Mouse (Mus musculus) urinary bladder, postnatal 36 days (tissue): ENCODE measurements at regions not wholly inside any gene's neighbourhood (a gene's known extent, or its start where the extent isn't known, plus 50 kb on each side); places are given as distances from the start of the nearest gene placed in this dataset.

ENCODE experiments used
- DNase-seq, 2 experiments: peaks; one replicate each; pipeline ENCODE4 v3.0.0; 2022; ENCODE audit warnings: low spot score in 2 of 2, mixed read lengths in 1 of 2

DNA sequence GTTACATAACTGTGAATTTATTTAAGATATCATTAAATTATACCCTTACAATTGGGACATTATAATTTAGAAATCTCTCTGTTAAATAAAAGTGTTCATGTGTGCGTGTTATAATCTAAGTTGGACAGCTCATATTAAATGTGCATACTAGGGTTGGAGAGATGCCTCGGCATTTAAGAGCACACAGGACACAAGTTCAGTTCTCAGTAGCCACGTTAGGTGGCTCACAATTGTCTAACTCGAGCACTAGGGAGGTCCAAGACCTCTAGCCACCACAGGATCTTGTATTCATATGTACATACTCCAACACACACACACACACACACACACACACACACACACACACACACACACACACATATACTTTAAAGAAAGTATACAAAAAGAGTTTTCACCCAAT lies 56.0 kb downstream of the Foxf2 start:
- DNase-seq: no peak

DNA sequence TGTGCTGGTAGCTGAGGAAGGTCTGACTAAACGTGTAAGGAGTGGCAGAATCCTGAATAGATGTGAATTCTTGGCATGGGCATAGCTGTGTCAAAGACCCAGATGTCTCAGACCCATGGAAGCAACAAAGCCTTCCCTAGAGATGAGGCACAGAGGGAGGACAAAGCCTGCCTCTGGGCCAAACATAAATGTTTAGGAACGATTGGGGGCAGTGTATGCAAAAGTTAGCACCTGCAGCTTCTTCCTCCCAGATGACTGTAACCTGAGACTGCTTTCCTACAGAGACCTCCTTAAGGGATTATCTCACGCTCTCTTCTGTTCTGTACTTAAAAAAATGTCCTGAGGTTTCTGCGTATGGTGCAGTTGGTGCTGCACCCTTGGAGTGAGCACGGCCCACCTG lies 57.7 kb downstream of the Foxf2 start:
- DNase-seq: no peak

DNA sequence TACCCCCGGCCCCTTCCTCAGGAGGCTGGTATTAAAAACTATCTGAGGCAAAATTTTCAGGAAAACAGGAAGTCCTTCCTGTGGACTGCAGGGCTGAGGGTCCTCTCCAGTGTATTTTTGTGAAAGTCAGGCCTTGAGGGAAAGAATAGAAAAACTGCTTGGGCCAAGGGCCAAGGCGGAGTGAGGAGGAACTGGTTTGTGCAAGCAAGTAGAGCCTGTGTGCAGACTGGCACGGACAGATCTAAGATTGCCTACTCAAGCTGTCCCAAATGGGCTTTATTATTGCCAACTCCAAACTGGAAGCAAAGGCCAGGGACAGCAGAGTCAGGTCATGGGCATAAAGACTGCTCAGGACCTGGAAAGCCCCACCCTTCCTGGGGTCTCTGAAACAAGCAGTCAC lies 62.9 kb downstream of the Foxf2 start:
- peak in 1 of 2 experiments; percentile 15 for DNase-seq

DNA sequence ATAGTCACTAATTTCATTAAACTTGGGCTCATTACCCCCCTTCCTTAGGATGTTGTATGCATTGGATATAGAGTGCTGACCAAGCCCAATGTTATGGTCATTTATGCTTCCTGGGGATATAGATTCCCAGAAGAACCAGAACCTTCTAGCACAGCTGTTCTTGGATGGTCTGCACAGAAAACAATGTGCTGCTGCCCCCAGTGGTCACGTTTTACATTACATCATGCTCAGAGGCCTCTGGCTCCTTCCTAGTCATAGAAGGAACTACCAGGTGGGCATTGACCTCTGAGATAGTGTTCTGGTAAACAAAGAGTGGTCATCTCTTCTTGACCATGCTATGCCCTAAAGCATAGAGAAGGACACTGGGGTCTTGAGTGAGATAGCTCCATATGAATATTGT lies 63.7 kb downstream of the Foxf2 start:
- peak in 1 of 2 experiments; percentile 3 for DNase-seq

DNA sequence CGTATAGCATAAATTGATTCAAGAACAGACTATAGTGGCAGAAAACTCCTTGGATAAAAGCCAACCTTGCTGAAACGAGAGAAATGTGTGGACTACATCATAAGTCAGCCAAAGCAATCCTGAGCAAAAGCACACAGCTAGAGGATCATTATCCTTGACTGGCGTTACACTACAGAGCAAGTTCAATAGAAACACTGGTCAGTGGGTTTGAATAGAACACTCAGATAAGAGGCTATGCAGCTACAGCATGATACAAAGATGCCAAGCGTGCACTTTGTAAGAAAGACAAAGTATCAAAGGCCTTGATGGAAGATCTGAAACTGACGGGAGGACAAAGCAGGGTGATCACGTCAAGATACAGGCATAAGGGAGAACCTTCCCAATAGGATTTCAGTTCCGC lies 70.1 kb downstream of the Foxf2 start:
- no peak for DNase-seq

DNA sequence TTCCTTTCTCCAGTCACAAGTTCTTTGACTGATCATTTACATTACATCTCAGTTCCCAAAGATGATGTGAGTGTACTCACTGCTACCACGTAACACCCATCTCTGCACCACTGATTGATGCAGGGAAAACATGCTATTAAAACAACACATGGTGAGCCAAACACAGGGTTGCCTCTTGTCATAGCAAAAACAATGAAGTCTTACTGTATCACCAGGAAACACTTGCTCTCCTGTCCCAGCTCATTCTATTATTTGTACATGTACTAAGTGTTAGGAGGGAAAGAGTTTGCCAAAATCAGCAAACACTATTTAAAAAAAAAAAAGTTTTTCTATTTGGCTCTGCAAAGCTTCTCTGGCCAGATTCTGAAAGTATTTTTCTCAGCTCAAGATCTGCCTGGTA lies 78.6 kb downstream of the Foxf2 start:
- no peak for DNase-seq

DNA sequence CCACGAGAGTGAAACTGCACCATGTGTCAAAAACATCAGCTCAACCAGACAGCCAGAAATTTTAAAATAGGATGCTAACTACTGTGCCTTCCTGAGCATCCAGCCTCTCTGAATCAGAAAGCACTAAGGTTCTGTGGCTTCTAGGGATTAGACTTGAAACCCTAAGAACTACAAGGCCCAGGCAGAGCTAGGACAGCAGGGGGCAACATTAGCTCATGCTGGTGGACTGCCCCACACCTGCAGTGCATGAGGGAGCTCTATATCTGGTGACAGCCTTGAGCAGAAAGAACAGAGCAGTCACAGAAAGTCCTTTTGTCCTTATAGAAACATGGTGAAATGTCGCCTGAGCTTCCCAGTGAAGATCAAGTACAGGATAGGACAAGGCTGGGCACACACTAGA lies 79.8 kb downstream of the Foxf2 start:
- DNase-seq: no peak

DNA sequence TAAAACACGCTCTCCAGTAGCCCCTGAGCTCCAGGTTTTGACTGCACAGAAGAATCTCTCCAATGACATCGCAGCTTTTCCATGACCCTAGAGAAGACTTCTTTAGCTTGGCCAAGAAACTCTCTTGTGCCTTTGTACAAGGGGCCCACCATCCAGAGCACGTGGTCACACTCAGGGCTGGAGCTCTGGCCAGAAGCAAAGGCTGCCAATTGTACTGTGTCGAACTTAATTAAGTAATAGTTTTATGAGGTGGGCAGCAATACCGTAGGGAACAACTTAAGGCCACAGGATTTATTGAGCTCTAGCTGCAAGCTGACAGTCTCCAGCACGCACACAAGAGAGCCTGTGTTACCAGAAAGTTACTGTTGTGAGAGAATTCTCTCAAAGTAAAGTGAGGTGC lies 85.1 kb downstream of the Foxf2 start:
- no peak for DNase-seq

DNA sequence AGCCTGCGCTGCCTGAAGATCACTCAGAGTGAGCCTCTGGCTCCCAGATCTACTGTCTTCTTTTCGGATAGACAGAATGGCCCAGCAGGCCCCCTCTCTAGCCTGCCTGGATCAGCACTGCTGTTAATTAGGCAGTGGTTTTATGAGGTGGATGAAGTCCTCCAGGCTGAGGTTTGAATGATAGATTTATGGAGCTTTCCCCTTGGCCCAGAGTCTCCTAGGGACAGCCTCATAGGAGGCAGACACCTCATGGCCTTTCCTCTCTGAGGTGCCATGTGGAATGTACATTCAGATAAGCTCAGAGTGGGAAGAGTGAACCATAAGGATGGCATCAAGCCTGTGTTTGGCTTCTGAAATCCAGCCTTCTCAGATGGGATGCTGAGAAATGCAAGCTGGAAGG lies 90.1 kb downstream of the Foxf2 start:
- no peak for DNase-seq

DNA sequence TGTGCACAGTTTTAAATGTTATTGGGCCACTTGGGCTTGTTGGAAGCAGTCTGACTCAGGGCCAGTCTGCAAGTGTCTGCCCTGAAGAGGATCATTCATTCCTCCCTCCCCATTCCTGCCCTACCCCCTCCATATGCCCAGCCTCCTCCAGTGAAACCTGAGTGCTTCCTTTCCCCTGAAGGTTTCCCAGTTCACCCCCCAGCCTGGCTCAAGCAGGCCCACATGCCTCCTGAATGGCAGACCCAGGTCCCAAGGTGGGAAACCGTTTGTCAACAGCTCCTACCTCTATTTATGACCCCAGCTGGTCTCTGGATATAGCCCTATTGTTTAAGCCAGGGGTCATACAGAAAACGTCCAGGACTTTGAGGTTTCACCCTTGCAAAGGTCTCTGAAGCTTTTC lies 89.7 kb upstream of the Foxc1 start:
- no peak for DNase-seq

DNA sequence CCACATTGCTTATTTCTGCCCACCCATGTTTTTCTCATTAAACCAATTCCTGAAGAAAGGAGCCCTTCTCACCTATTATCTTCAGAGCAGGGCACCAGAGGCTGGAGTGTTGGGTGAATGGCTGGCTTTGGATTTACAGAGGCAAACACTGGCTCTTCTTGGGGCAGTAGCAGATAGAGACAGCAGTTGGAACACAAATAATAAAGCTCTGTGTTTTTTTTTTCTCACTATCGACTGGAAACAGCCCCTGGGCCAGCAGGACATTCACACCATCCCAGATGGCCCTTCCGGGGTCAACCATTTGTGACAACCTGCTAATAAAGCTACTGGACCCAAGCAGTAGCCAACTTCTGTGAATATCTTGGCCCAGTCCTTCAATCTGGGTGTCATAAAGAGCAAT lies 85.7 kb upstream of the Foxc1 start:
- DNase-seq: no peak

DNA sequence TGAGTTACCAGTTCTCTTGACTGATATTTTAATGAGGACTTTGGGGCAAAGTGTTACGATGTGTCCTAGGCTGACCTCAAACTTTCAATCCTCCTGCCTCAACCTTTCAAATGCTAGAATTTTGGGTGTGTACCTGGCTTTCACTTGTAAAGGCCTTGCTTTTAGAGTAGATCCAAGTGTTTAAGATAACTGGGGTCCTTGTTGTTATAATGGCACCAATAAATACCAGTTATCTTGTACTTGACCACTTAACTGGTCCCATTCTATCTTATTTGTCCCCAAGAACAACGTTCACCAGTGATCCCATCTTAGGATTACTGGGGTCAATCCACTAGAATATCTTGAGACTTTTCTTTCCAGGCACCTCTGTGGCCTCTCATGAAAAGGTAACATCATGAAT lies 77.6 kb upstream of the Foxc1 start:
- DNase-seq: no peak

DNA sequence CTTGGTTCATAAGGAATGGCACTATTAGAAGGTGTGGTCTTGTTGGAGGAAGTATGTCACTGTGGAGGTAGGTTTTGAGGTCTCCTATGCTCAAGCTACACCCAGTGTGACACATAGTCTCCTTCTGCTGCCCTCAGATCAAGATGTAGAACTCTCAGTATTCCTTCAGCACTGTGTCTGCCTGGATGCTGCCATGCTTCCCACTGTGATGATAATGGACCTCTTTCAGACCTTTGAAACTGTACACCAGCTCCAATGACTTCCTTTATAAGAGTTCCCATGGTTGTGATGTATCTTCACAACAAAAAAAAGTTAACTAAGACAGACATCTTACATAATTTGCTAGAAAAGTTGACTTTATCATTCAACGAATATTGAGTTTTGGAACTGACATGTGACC lies 60.2 kb upstream of the Foxc1 start:
- no peak for DNase-seq
